Mouse (Mus musculus) brain, embryonic 14.5 days (tissue): ENCODE measurements around the gene Traf2.

Source experiments
- CTCF ChIP-seq: fragments of 200-500 bp; IDR thresholded peaks from 2 replicates; pipeline ENCODE4 v1.5.1; 2012; ENCODE audit warnings: inconsistent platforms, mild to moderate bottlenecking, moderate library complexity, borderline replicate concordance; ENCODE audit not compliant: insufficient read depth, insufficient read length; ENCODE audit errors: extremely low read depth
- POLR2A ChIP-seq: fragments of 200-500 bp; IDR thresholded peaks from 2 replicates; pipeline ENCODE4 v1.6.1; 2012; ENCODE audit warnings: mild to moderate bottlenecking, inconsistent platforms, borderline replicate concordance; ENCODE audit not compliant: poor library complexity, insufficient read depth, insufficient read length, severe bottlenecking; ENCODE audit errors: extremely low read depth

- TF ChIP-seq CTCF (no peak), POLR2A (no peak)
These were observed 53.2 kb downstream of the Traf2 start, which contains the start of gene Lcn12 for GRCm38 (mm10) chr2:25493476-25493961.
